Comparison of ENCODE assay signal across 21 mouse cellular contexts in genomic region chr4:138201696-138202095, GRCm38 (mm10). TPM values are rescaled to one million over a fixed set of nuclear protein-coding genes. Genes with fewer than 3 reads are reported as not detected.
"Had no signal": no experiment of that assay in that cellular context is flagged by ENCODE, and none has a peak within 500 bp of the region (broad histone marks: within the 10 kb centered on the region; RNA-seq: fewer than 3 reads in every experiment).

No protein-coding gene starts in this region.

- ATAC-seq: liver, embryonic 12.5 days; midbrain, embryonic 15.5 days had no signal

- H3K9ac ChIP-seq: limb, embryonic 13.5 days; liver, embryonic 12.5 days; liver, embryonic 15.5 days; midbrain, embryonic 12.5 days; midbrain, embryonic 15.5 days; neural tube, embryonic 12.5 days; neural tube, embryonic 15.5 days; stomach, embryonic 15.5 days had no signal

- H3K9me3 ChIP-seq: limb, embryonic 10.5 days; limb, embryonic 13.5 days; liver, embryonic 12.5 days; liver, embryonic 15.5 days; midbrain, embryonic 12.5 days; midbrain, embryonic 15.5 days; neural tube, embryonic 12.5 days; neural tube, embryonic 15.5 days; stomach, embryonic 15.5 days had no signal

- H3K27me3 ChIP-seq: limb, embryonic 13.5 days; liver, embryonic 12.5 days; liver, embryonic 15.5 days; midbrain, embryonic 12.5 days; midbrain, embryonic 15.5 days; neural tube, embryonic 12.5 days; neural tube, embryonic 15.5 days; stomach, embryonic 15.5 days had no signal

- H3K27ac ChIP-seq: layer of hippocampus, adult 2 months; limb, embryonic 10.5 days; limb, embryonic 13.5 days; liver, embryonic 12.5 days; liver, embryonic 15.5 days; macrophage; midbrain, embryonic 12.5 days; midbrain, embryonic 15.5 days; neural tube, embryonic 12.5 days; neural tube, embryonic 15.5 days; stomach, embryonic 15.5 days had no signal

- H3K4me3 ChIP-seq: layer of hippocampus, adult 2 months; limb, embryonic 10.5 days; limb, embryonic 13.5 days; liver, embryonic 12.5 days; liver, embryonic 15.5 days; midbrain, embryonic 12.5 days; midbrain, embryonic 15.5 days; neural tube, embryonic 12.5 days; neural tube, embryonic 15.5 days; stomach, embryonic 15.5 days had no signal

- H3K4me1 ChIP-seq: limb, embryonic 10.5 days; limb, embryonic 13.5 days; liver, embryonic 12.5 days; liver, embryonic 15.5 days; midbrain, embryonic 12.5 days; midbrain, embryonic 15.5 days; neural tube, embryonic 12.5 days; neural tube, embryonic 15.5 days; stomach, embryonic 15.5 days had no signal

- DNase-seq: kidney, adult 8-10 months; kidney, postnatal 14 days; layer of hippocampus, adult 9-11 months; liver; lung, adult 2 months; lung, postnatal 14 days; right cerebral cortex, adult 18-20 months; right cerebral cortex, postnatal 25 days; spleen, adult 18-20 months; thymus, postnatal 25 days had no signal

- H3K4me2 ChIP-seq: limb, embryonic 13.5 days; liver, embryonic 12.5 days; liver, embryonic 15.5 days; midbrain, embryonic 12.5 days; midbrain, embryonic 15.5 days; neural tube, embryonic 12.5 days; neural tube, embryonic 15.5 days; stomach, embryonic 15.5 days had no signal

RNA-seq across cellular contexts. Expression of gene Kif17, which starts 48.5 kb away (rescaled TPM):
- polyA plus RNA-seq: macrophage had no signal
